Mouse (Mus musculus): ENCODE measurements around the gene Gm45837.

Gm45837 gene

GRCm38 (mm10) chr7:101503351-101503750 lies 92.7 kb downstream of the Gm45837 start:
- DNase-seq, result peak; percentile 43 to 66

- no peak for DNase-seq
Observed at GRCm38 (mm10) chr7:101503803-101504202, 93.1 kb downstream of the Gm45837 start.

- peak in 1 of 2 experiments; percentile 17 for DNase-seq
Observed at GRCm38 (mm10) chr7:101504507-101504906, 93.8 kb downstream of the Gm45837 start.

- DNase-seq, result no peak
Observed at GRCm38 (mm10) chr7:101509212-101509611, 98.5 kb downstream of the Gm45837 start.

- DNase-seq, result no peak
Observed at GRCm38 (mm10) chr7:101513655-101514054, 103.0 kb downstream of the Gm45837 start.

- DNase-seq, result no peak
Observed at GRCm38 (mm10) chr7:101514768-101515167, 104.1 kb downstream of the Gm45837 start.

- DNase-seq, result no peak
Observed at GRCm38 (mm10) chr7:101515295-101515694, 104.6 kb downstream of the Gm45837 start.

GRCm38 (mm10) chr7:101516460-101516859 lies 105.8 kb downstream of the Gm45837 start:
- DNase-seq, result peak in 1 of 2 experiments; percentile 27

GRCm38 (mm10) chr7:101521696-101522095 lies 111.0 kb downstream of the Gm45837 start:
- no peak for DNase-seq

GRCm38 (mm10) chr7:101523205-101523604 lies 112.5 kb downstream of the Gm45837 start:
- DNase-seq, result no peak

GRCm38 (mm10) chr7:101526484-101526883 lies 115.8 kb downstream of the Gm45837 start:
- no peak for DNase-seq

- no peak for DNase-seq
Observed at GRCm38 (mm10) chr7:101534428-101534827, 123.7 kb downstream of the Gm45837 start.

- no peak for DNase-seq
Observed at GRCm38 (mm10) chr7:101535102-101535501, 124.4 kb downstream of the Gm45837 start.

- no peak for DNase-seq
Observed at GRCm38 (mm10) chr7:101535517-101535916, 124.8 kb downstream of the Gm45837 start.

GRCm38 (mm10) chr7:101537541-101537940 lies 126.9 kb downstream of the Gm45837 start:
- peak in 1 of 2 experiments; percentile 12 for DNase-seq

GRCm38 (mm10) chr7:101538141-101538933 lies 127.7 kb downstream of the Gm45837 start:
- no peak for DNase-seq

GRCm38 (mm10) chr7:101539774-101540173 lies 129.1 kb downstream of the Gm45837 start:
- DNase-seq, result no peak

- DNase-seq, result no peak
Observed at GRCm38 (mm10) chr7:101540684-101541083, 130.0 kb downstream of the Gm45837 start.

- DNase-seq, result peak; percentile 29 to 72
Observed at GRCm38 (mm10) chr7:101541132-101541531, 130.4 kb downstream of the Gm45837 start.

- DNase-seq, result no peak
Observed at GRCm38 (mm10) chr7:101541734-101542133, 131.0 kb downstream of the Gm45837 start.

GRCm38 (mm10) chr7:101547651-101548050 lies 137.0 kb downstream of the Gm45837 start:
- DNase-seq, result no peak

GRCm38 (mm10) chr7:101549266-101549665 lies 138.6 kb downstream of the Gm45837 start:
- no peak for DNase-seq

- no peak for DNase-seq
Observed at GRCm38 (mm10) chr7:101550686-101551485, 140.2 kb downstream of the Gm45837 start.

- DNase-seq, result no peak
Observed at GRCm38 (mm10) chr7:101551530-101551929, 140.8 kb downstream of the Gm45837 start.

Data from spleen, adult 18-20 months (tissue).